Mouse (Mus musculus) MEL (cell line): ENCODE data around the gene Dag1. TPM values are rescaled to one million over a fixed set of nuclear protein-coding genes. Genes with fewer than 3 reads are reported as not detected.

ENCODE experiments used
- DNase-seq: peaks from one replicate; pipeline ENCODE4 v3.0.0; 2011; ENCODE audit warnings: low read depth, low spot score
- H3K27ac ChIP-seq: 2 replicates; pipeline ENCODE4 v1.5.1; 2012; ENCODE audit warnings: low read depth, mild to moderate bottlenecking, control low read depth, low read length, moderate library complexity; ENCODE audit not compliant: control insufficient read depth
- H3K27me3 ChIP-seq, 2 experiments: fragments of 150-350 bp in 1 of 2; sonication (generic) in 1 of 2; 2 replicates each; pipeline ENCODE4 v1.6.1; 2012; ENCODE audit warnings: low read length in 2 of 2, mild to moderate bottlenecking in 2 of 2, improper control_type of control experiment in 1 of 2, moderate library complexity in 1 of 2; ENCODE audit not compliant: insufficient read depth in 2 of 2, control insufficient read depth in 1 of 2
- H3K36me3 ChIP-seq, 2 experiments: 2 replicates each; pipeline ENCODE4 v1.6.1; 2012 to 2014; ENCODE audit warnings: low read length in 2 of 2, improper control_type of control experiment in 1 of 2, inconsistent platforms in 1 of 2, mild to moderate bottlenecking in 1 of 2; ENCODE audit not compliant: insufficient read depth in 2 of 2, control insufficient read depth in 1 of 2
- H3K4me1 ChIP-seq, 2 experiments: fragments of 150-350 bp in 1 of 2; sonication (generic) in 1 of 2; 2 replicates each; pipeline ENCODE4 v1.6.1; 2012; ENCODE audit warnings: low read length in 2 of 2, improper control_type of control experiment in 1 of 2, mild to moderate bottlenecking in 1 of 2; ENCODE audit not compliant: insufficient read depth in 2 of 2, control insufficient read depth in 1 of 2
- H3K4me3 ChIP-seq, 2 experiments: fragments of 150-350 bp in 1 of 2; sonication (generic) in 1 of 2; 2 replicates each; pipeline ENCODE4 v1.5.1; 2012; ENCODE audit warnings: low read depth in 2 of 2, low read length in 2 of 2, mild to moderate bottlenecking in 2 of 2, moderate library complexity in 2 of 2, control low read depth in 1 of 2, improper control_type of control experiment in 1 of 2; ENCODE audit not compliant: control insufficient read depth in 1 of 2, insufficient read depth in 1 of 2
- H3K79me2 ChIP-seq: 2 replicates; pipeline ENCODE4 v1.6.1; 2012; ENCODE audit warnings: mild to moderate bottlenecking, low read length, moderate library complexity; ENCODE audit not compliant: control insufficient read depth, poor library complexity, insufficient read depth
- H3K9ac ChIP-seq: 2 replicates; pipeline ENCODE4 v1.6.1; 2012; ENCODE audit warnings: low read depth, mild to moderate bottlenecking, control low read depth, low read length, moderate library complexity; ENCODE audit not compliant: control insufficient read depth, poor library complexity, severe bottlenecking
- H3K9me3 ChIP-seq: fragments of 150-350 bp; sonication (generic); replicated peaks from 2 replicates; pipeline ENCODE4 v1.6.1; 2012; ENCODE audit warnings: mild to moderate bottlenecking, low read length, improper control_type of control experiment, moderate library complexity; ENCODE audit not compliant: insufficient read depth
- CHD2 ChIP-seq: IDR thresholded peaks from 2 replicates; pipeline ENCODE4 v1.6.1; 2011; ENCODE audit warnings: low read length, improper control_type of control experiment
- CTCF ChIP-seq, 3 experiments: IDR thresholded peaks in 2 of 3; conservative IDR thresholded peaks in 1 of 3; 2 replicates each; pipeline ENCODE4 v1.5.1; 2011 to 2012; ENCODE audit warnings: low read length in 3 of 3, low read depth in 2 of 3, mild to moderate bottlenecking in 2 of 3, improper control_type of control experiment in 1 of 3, inconsistent platforms in 1 of 3, mixed read lengths in 1 of 3, moderate library complexity in 1 of 3; ENCODE audit not compliant: control insufficient read depth in 1 of 3, insufficient read depth in 1 of 3, poor library complexity in 1 of 3, severe bottlenecking in 1 of 3
- E2F4 ChIP-seq: IDR thresholded peaks from 2 replicates; pipeline ENCODE4 v1.6.1; 2011; ENCODE audit warnings: low read depth, low read length, improper control_type of control experiment, borderline replicate concordance
- EP300 ChIP-seq, 2 experiments: IDR thresholded peaks; 2 replicates each; pipeline ENCODE4 v1.6.1; 2011; ENCODE audit warnings: improper control_type of control experiment in 2 of 2, low read length in 2 of 2, low read depth in 1 of 2, mild to moderate bottlenecking in 1 of 2
- ETS1 ChIP-seq: IDR thresholded peaks from 2 replicates; pipeline ENCODE4 v1.6.1; 2012; ENCODE audit warnings: low read depth, mild to moderate bottlenecking, inconsistent platforms, low read length, improper control_type of control experiment, moderate library complexity
- GATA1 ChIP-seq: IDR thresholded peaks from 2 replicates; pipeline ENCODE4 v1.6.1; 2011; ENCODE audit warnings: low read depth, low read length, improper control_type of control experiment
- HCFC1 ChIP-seq: IDR thresholded peaks from 2 replicates; pipeline ENCODE4 v1.6.1; 2012; ENCODE audit warnings: low read depth, mild to moderate bottlenecking, inconsistent platforms, low read length, improper control_type of control experiment, moderate library complexity
- KAT2A ChIP-seq: conservative IDR thresholded peaks from 2 replicates; pipeline ENCODE4 v1.6.1; 2012; ENCODE audit warnings: low read depth, low read length, improper control_type of control experiment, inconsistent platforms
- MAX ChIP-seq: IDR thresholded peaks from 2 replicates; pipeline ENCODE4 v1.6.1; 2011; ENCODE audit warnings: low read length, improper control_type of control experiment
- MAZ ChIP-seq: IDR thresholded peaks from 2 replicates; pipeline ENCODE4 v1.6.1; 2012; ENCODE audit warnings: low read depth, mild to moderate bottlenecking, inconsistent platforms, low read length, improper control_type of control experiment
- MXI1 ChIP-seq: IDR thresholded peaks from 2 replicates; pipeline ENCODE4 v1.6.1; 2011; ENCODE audit warnings: mild to moderate bottlenecking, low read depth, low read length, improper control_type of control experiment
- MYB ChIP-seq: IDR thresholded peaks from 2 replicates; pipeline ENCODE4 v1.6.1; 2011; ENCODE audit warnings: mild to moderate bottlenecking, low read depth, low read length, improper control_type of control experiment
- MYC ChIP-seq: IDR thresholded peaks from 2 replicates; pipeline ENCODE4 v1.6.1; 2011; ENCODE audit warnings: low read depth, mild to moderate bottlenecking, low read length, improper control_type of control experiment, moderate library complexity
- NELFE ChIP-seq: IDR thresholded peaks from 2 replicates; pipeline ENCODE4 v1.6.1; 2011; ENCODE audit warnings: low read depth, low read length, improper control_type of control experiment
- NRF1 ChIP-seq: IDR thresholded peaks from 2 replicates; pipeline ENCODE4 v1.6.1; 2014; ENCODE audit warnings: low read depth, mild to moderate bottlenecking, inconsistent platforms, low read length, improper control_type of control experiment, moderate library complexity; ENCODE audit not compliant: poor library complexity, insufficient read depth, severe bottlenecking
- POLR2A ChIP-seq, 2 experiments: IDR thresholded peaks; 2 replicates each; pipeline ENCODE4 v1.6.1; 2011 to 2012; ENCODE audit warnings: low read length in 2 of 2, mild to moderate bottlenecking in 2 of 2, control low read depth in 1 of 2, improper control_type of control experiment in 1 of 2, low read depth in 1 of 2, moderate library complexity in 1 of 2; ENCODE audit not compliant: control insufficient read depth in 1 of 2, insufficient read depth in 1 of 2, poor library complexity in 1 of 2
- POLR2AphosphoS2 ChIP-seq: IDR thresholded peaks from 2 replicates; pipeline ENCODE4 v1.6.1; 2011; ENCODE audit warnings: low read length, improper control_type of control experiment
- POLR2AphosphoS5 ChIP-seq: IDR thresholded peaks from 2 replicates; pipeline ENCODE4 v1.6.1; 2012; ENCODE audit warnings: low read depth, borderline replicate concordance, mild to moderate bottlenecking, inconsistent platforms, low read length, moderate library complexity, mixed read lengths
- RAD21 ChIP-seq: IDR thresholded peaks from 2 replicates; pipeline ENCODE4 v1.6.1; 2011; ENCODE audit warnings: mild to moderate bottlenecking, low read depth, low read length, improper control_type of control experiment
- RCOR1 ChIP-seq: IDR thresholded peaks from 2 replicates; pipeline ENCODE4 v1.6.1; 2012; ENCODE audit warnings: low read depth, mild to moderate bottlenecking, inconsistent platforms, low read length, improper control_type of control experiment
- SIN3A ChIP-seq: IDR thresholded peaks from 2 replicates; pipeline ENCODE4 v1.6.1; 2012; ENCODE audit warnings: low read length, improper control_type of control experiment, inconsistent platforms
- SMC3 ChIP-seq: IDR thresholded peaks from 2 replicates; pipeline ENCODE4 v1.6.1; 2011; ENCODE audit warnings: low read depth, low read length, improper control_type of control experiment
- TBP ChIP-seq: IDR thresholded peaks from 2 replicates; pipeline ENCODE4 v1.8.0; 2011; ENCODE audit warnings: low read depth, low read length, improper control_type of control experiment
- TCF12 ChIP-seq: IDR thresholded peaks from 2 replicates; pipeline ENCODE4 v1.6.1; 2014; ENCODE audit warnings: low read depth, mild to moderate bottlenecking, inconsistent platforms, low read length, improper control_type of control experiment, moderate library complexity
- UBTF ChIP-seq: IDR thresholded peaks from 2 replicates; pipeline ENCODE4 v1.6.1; 2012; ENCODE audit warnings: low read depth, mild to moderate bottlenecking, inconsistent platforms, low read length, improper control_type of control experiment, moderate library complexity, borderline replicate concordance; ENCODE audit not compliant: insufficient read depth
- USF1 ChIP-seq: IDR thresholded peaks from 2 replicates; pipeline ENCODE4 v1.6.1; 2014; ENCODE audit warnings: low read depth, mild to moderate bottlenecking, inconsistent platforms, low read length, improper control_type of control experiment, moderate library complexity
- ZKSCAN1 ChIP-seq: IDR thresholded peaks from 2 replicates; pipeline ENCODE4 v1.6.1; 2012; ENCODE audit warnings: low read depth, mild to moderate bottlenecking, inconsistent platforms, low read length, improper control_type of control experiment, moderate library complexity
- ZMIZ1 ChIP-seq: IDR thresholded peaks from 2 replicates; pipeline ENCODE4 v1.6.1; 2012; ENCODE audit warnings: low read depth, mild to moderate bottlenecking, inconsistent platforms, low read length, improper control_type of control experiment, moderate library complexity
- ZNF384 ChIP-seq: IDR thresholded peaks from 2 replicates; pipeline ENCODE4 v1.6.1; 2012; ENCODE audit warnings: low read depth, mild to moderate bottlenecking, inconsistent platforms, low read length, improper control_type of control experiment
- polyA plus RNA-seq, 2 experiments: library from polyadenylated mRNA; stranded (reverse) in 1 of 2; unstranded in 1 of 2; fragments of >175 nt in 1 of 2; fragments of >200 nt in 1 of 2; gene quantifications; 2 replicates each; pipeline versions ENCODE4 v1.2.1 to v1.2.4; 2012; ENCODE audit warnings: low replicate concordance in 2 of 2, low read depth in 1 of 2; ENCODE audit not compliant: insufficient read length in 2 of 2, insufficient read depth in 1 of 2, missing spikeins in 1 of 2
- total RNA-seq: library from RNA; depleted of rRNA; stranded (reverse); fragments of 300-350 nt; gene quantifications from 2 replicates; pipeline ENCODE4 v1.2.3, GENCODE M21; 2012

Gene Dag1
- total and polyA plus RNA-seq, 3 experiments: 7.8 to 27.6 TPM; not detected in 1

- no peak overlapping the region for H3K27ac ChIP-seq
- H3K36me3 ChIP-seq: no peaks in the 10 kb centered on the region
- no peaks in the 10 kb centered on the region for H3K79me2 ChIP-seq
- TF ChIP-seq NRF1 (no peak), MAZ (no peak), NELFE (no peak), MYB (no peak), ZKSCAN1 (no peak), HCFC1 (no peak), RAD21 (no peak), ZMIZ1 (no peak), MYC (no peak), CTCF (IDR thresholded peaks at IDR 0.05 in 2 of 3, conservative IDR thresholded peaks at IDR 0.05 in 1 of 3; ENCODE audit: control insufficient read depth in 1 of 3, insufficient read depth in 1 of 3, low read depth in 2 of 3, low read length in 3 of 3, poor library complexity in 1 of 3, severe bottlenecking in 1 of 3) (no peak), UBTF (no peak), POLR2AphosphoS5 (no peak), SMC3 (no peak), KAT2A (no peak), USF1 (no peak), SIN3A (no peak), TBP (no peak)
- TF ChIP-seq, all 39 proteins: peak for 0
- no peak overlapping the region for H3K9ac ChIP-seq
- peaks cover 3 to 8% of the 10 kb centered on the region in 2 experiments; a peak in 3 of 4 replicates for H3K27me3 ChIP-seq
- no peak overlapping the region for H3K4me3 ChIP-seq
- H3K9me3 ChIP-seq: no peaks in the 10 kb centered on the region
- no peak for DNase-seq
- H3K4me1 ChIP-seq: no peaks in the 10 kb centered on the region; a peak in 1 of 4 replicates
Measured at GRCm38 (mm10) chr9:108273485-108273884, 9.7 kb upstream of the Dag1 start.

GRCm38 (mm10) chr9:108272691-108273090 is 8.9 kb upstream of the Dag1 start:
- no peak for TF ChIP-seq ETS1
- TF ChIP-seq ZNF384: no peak
- TF ChIP-seq ZKSCAN1: no peak
- no peak for TF ChIP-seq RCOR1
- no peak for TF ChIP-seq E2F4
- no peak for TF ChIP-seq GATA1
- TF ChIP-seq SIN3A: no peak
- TF ChIP-seq EP300 (IDR thresholded peaks at IDR 0.05; ENCODE audit: low read depth in 1 of 2, low read length in 2 of 2): no peak
- no peak for TF ChIP-seq POLR2A (IDR thresholded peaks at IDR 0.05; ENCODE audit: control insufficient read depth in 1 of 2, insufficient read depth in 1 of 2, low read depth in 1 of 2, low read length in 2 of 2, poor library complexity in 1 of 2)
- TF ChIP-seq RAD21: no peak
- no peak for TF ChIP-seq MYC
- TF ChIP-seq HCFC1: no peak
- no peak for TF ChIP-seq MAX
- TF ChIP-seq MYB: no peak
- TF ChIP-seq MXI1: no peak
- no peak for TF ChIP-seq CHD2
- TF ChIP-seq TCF12: no peak
- TF ChIP-seq POLR2AphosphoS2: no peak
- Histone ChIP-seq H3K27ac (no peak overlapping the region), H3K4me3 (no peak overlapping the region), H3K9me3 (no peaks in the 10 kb centered on the region), H3K9ac (no peak overlapping the region), H3K79me2 (no peaks in the 10 kb centered on the region), H3K27me3 (peaks cover 3 to 8% of the 10 kb centered on the region in 2 experiments; a peak in 3 of 4 replicates), H3K4me1 (peaks cover 0 to 1% of the 10 kb centered on the region in 2 experiments; a peak in 1 of 4 replicates), H3K36me3 (no peaks in the 10 kb centered on the region)
- DNase-seq: no peak
